Comparison of ENCODE assay signal across 20 mouse cellular contexts in genomic region chr14:21020435-21020834, GRCm38 (mm10). TPM values are rescaled to one million over a fixed set of nuclear protein-coding genes. Genes with fewer than 3 reads are reported as not detected.
A peak's percentile ranks its signal among the peaks of the same experiment; 100 is the strongest.
DNase-seq lines count a peak whose midpoint lies in the region; TF ChIP-seq lines count a peak whose summit lies in the region.
"Had no signal": no experiment of that assay in that cellular context is flagged by ENCODE, and none has a peak within 500 bp of the region (broad histone marks: within the 10 kb centered on the region; RNA-seq: fewer than 3 reads in every experiment).

No protein-coding gene starts in this region.

- H3K27me3 ChIP-seq in testis, adult 2 months (ENCODE audit: control insufficient read depth, insufficient read depth, low read length) = no peaks in the 10 kb centered on the region
- H3K27me3 ChIP-seq: forebrain, embryonic 15.5 days; limb, embryonic 12.5 days; neural tube, embryonic 15.5 days had no signal

- TF ChIP-seq POLR2A in testis, adult 2 months (IDR thresholded peaks at IDR 0.05; ENCODE audit: control insufficient read depth, low read depth, low read length) = no peak; the same call in 1 of the 2 replicates

- H3K4me1 ChIP-seq in testis, adult 2 months (ENCODE audit: control insufficient read depth, insufficient read depth, low read length) = peaks cover 3% of the 10 kb centered on the region; the same call in 1 of the 2 replicates
- H3K4me1 ChIP-seq: embryonic facial prominence, embryonic 10.5 days; forebrain, embryonic 15.5 days; limb, embryonic 12.5 days; midbrain, embryonic 10.5 days; neural tube, embryonic 15.5 days had no signal

- TF ChIP-seq CTCF in testis, adult 2 months (IDR thresholded peaks at IDR 0.05; ENCODE audit: control insufficient read depth, insufficient read depth, insufficient replicate concordance, low read depth, low read length) = no peak
- TF ChIP-seq CTCF in gastrocnemius, adult 2 months (IDR thresholded peaks at IDR 0.05) = no peak

- H3K36me3 ChIP-seq in testis, adult 2 months (ENCODE audit: control insufficient read depth, insufficient read depth, low read length) = no peaks in the 10 kb centered on the region

- intact Hi-C loops in gastrocnemius, adult 2 months (cut with DNase I) = no loop called here

- H3K4me3 ChIP-seq in testis, adult 2 months (ENCODE audit: control insufficient read depth, low read depth, low read length) = peak overlapping the region; percentile 66
- H3K4me3 ChIP-seq in gastrocnemius, adult 2 months = no peak overlapping the region
- H3K4me3 ChIP-seq: embryonic facial prominence, embryonic 10.5 days; forebrain, embryonic 15.5 days; heart, embryonic 10.5 days; limb, embryonic 12.5 days; midbrain, embryonic 10.5 days; neural tube, embryonic 15.5 days had no signal

- H3K27ac ChIP-seq in testis, adult 2 months (ENCODE audit: control insufficient read depth, insufficient read depth, low read depth, low read length) = no peak overlapping the region
- H3K27ac ChIP-seq in gastrocnemius, adult 2 months = no peak overlapping the region
- H3K27ac ChIP-seq: embryonic facial prominence, embryonic 10.5 days; forebrain, embryonic 15.5 days; heart, embryonic 10.5 days; limb, embryonic 12.5 days; midbrain, embryonic 10.5 days; neural tube, embryonic 15.5 days had no signal

- peak; percentile 30 for DNase-seq in cerebellum, adult 9-11 months
- DNase-seq in cerebellum, adult 11 months = no peak
- DNase-seq in layer of hippocampus, adult 18-20 months (ENCODE audit: low spot score in 2 of 2) = peak; percentile 43 to 71
- DNase-seq in layer of hippocampus, adult 9-10 months (ENCODE audit: low spot score) = no peak
- DNase-seq in testis, postnatal 14 days (ENCODE audit: low spot score) = no peak
- no peak for DNase-seq in lung, postnatal 25 days (ENCODE audit: low spot score)
- no peak for DNase-seq in gastrocnemius, adult 2 months
- DNase-seq: adrenal gland, adult 2 months; heart, postnatal 4 days; kidney, postnatal 25 days; liver, postnatal 0 days; thymus, adult 18-20 months; thymus, postnatal 36 days had no signal

RNA-seq across cellular contexts. Expression of gene Ap3m1, which starts 31.9 kb away (rescaled TPM):
- total RNA-seq in layer of hippocampus, adult 18-20 months (2021) = 10 to 100 TPM; 67.2 to 70.5 TPM
- 25.9 and 31.6 TPM in 2 replicates for polyA plus RNA-seq in testis, adult 2 months (2012; rRNA removed)
- total RNA-seq in gastrocnemius, adult 2 months (2021) = 10 to 100 TPM; 34.6 to 41.0 TPM

RNA-seq across cellular contexts. Expression of gene Adk, which starts 31.9 kb away (rescaled TPM):
- 10 to 100 TPM; 64.2 to 69.7 TPM for total RNA-seq in layer of hippocampus, adult 18-20 months (2021)
- polyA plus RNA-seq in testis, adult 2 months (2012; rRNA removed) = 22.4 and 23.4 TPM in 2 replicates
- 100 to 1,000 TPM in 1 of 2 experiments, 10 to 100 TPM in 1; 77.1 to 152 TPM for total RNA-seq in gastrocnemius, adult 2 months (2021)

Comparison
In these comparisons a context has a peak if more than half of its experiments do, and no peak if none do; other contexts are left out.
1. DNase-seq: peak in cerebellum, adult 9-11 months (single experiment) and layer of hippocampus, adult 18-20 months (2 of 2); none in cerebellum, adult 11 months (single experiment), layer of hippocampus, adult 9-10 months (single experiment), testis, postnatal 14 days (single experiment), lung, postnatal 25 days (single experiment) and gastrocnemius, adult 2 months (single experiment).